Mouse (Mus musculus) neural tube, embryonic 12.5 days (tissue): ENCODE results near the gene Bpifb1. TPM values are rescaled to one million over a fixed set of nuclear protein-coding genes. Genes with fewer than 3 reads are reported as not detected.
A peak's percentile ranks its signal among the peaks of the same experiment; 100 is the strongest.
"Not testable (repeated sequence)": the region's sequence is repeated elsewhere in the genome, so short reads cannot be mapped to it uniquely, and the experiment has no call there.

Experiments
- ATAC-seq: fragments of 200-750 bp; cut with Nextera tagmentation; 2 replicates; pipeline ENCODE4 v1.8.0; 2017; ENCODE audit warnings: low read depth, mild to moderate bottlenecking, moderate TSS enrichment, moderate library complexity; ENCODE audit not compliant: low FRiP score
- H3K27ac ChIP-seq: fragments of 300-500 bp; sonication (generic); 2 replicates; pipeline ENCODE4 v1.5.1; 2016
- H3K27me3 ChIP-seq: fragments of 300-500 bp; sonication (generic); replicated peaks from 2 replicates; pipeline ENCODE4 v1.6.1; 2016; ENCODE audit warnings: mild to moderate bottlenecking
- H3K36me3 ChIP-seq: fragments of 300-500 bp; sonication (generic); 2 replicates; pipeline ENCODE4 v1.6.1; 2016; ENCODE audit warnings: mild to moderate bottlenecking
- H3K4me1 ChIP-seq: fragments of 300-500 bp; sonication (generic); 2 replicates; pipeline ENCODE4 v1.6.1; 2016
- H3K4me2 ChIP-seq: fragments of 300-500 bp; sonication (generic); replicated peaks from 2 replicates; pipeline ENCODE4 v1.6.1; 2016; ENCODE audit warnings: mild to moderate bottlenecking
- H3K4me3 ChIP-seq: fragments of 300-500 bp; sonication (generic); 2 replicates; pipeline ENCODE4 v1.5.1; 2016
- H3K9ac ChIP-seq: fragments of 300-500 bp; sonication (generic); 2 replicates; pipeline ENCODE4 v1.6.1; 2016; ENCODE audit warnings: mild to moderate bottlenecking
- H3K9me3 ChIP-seq: fragments of 300-500 bp; sonication (generic); 2 replicates; pipeline ENCODE4 v1.6.1; 2016; ENCODE audit warnings: mild to moderate bottlenecking
- whole genome bisulfite sequencing: fragments of 180-500 bp; shearing (Covaris S2); methylation state at CpG from one replicate; pipeline ENCODE4 v1.1.7; 2016; 5-methylcytosine and 5-hydroxymethylcytosine counted together
- polyA plus RNA-seq: library from polyadenylated mRNA; unstranded; fragments of >200 nt; fragmentation: Nextera tagmentation; extraction: Ambion mirVana; gene quantifications from 2 replicates; pipeline ENCODE4 v1.2.1, GENCODE M21; 2016

Bpifb1 gene
- polyA plus RNA-seq, 1 experiment from 2014 or later, result not detected

DNA sequence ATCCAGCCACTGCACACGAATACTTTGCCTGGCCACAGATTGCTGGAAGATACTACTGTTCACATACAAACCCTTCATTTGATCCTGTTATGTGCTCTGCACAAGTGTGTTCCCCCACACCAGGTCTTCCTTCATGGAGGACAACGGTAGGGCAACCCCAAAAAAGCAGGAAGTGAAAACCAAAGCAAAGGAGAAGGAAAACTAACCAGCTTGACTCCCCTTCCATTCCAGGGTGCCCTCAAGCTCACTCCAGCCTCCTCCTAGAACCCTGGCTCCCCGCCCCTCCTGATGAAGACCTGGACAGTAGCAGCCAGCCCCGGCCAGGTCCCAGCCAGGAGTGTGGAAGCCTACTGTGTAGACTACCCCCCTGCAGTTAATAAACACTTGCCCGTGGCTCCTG, 29.3 kb downstream of the Bpifb1 start:
- 84% methylated on average over 5 of the region's 5 CpGs for WGBS
- no peak for ATAC-seq
- Histone ChIP-seq H3K4me3 (no peak overlapping the region), H3K9me3 (no peaks in the 10 kb centered on the region), H3K4me1 (peaks cover 10% of the 10 kb centered on the region), H3K9ac (no peak overlapping the region), H3K36me3 (no peaks in the 10 kb centered on the region), H3K27ac (no peak overlapping the region), H3K27me3 (no peaks in the 10 kb centered on the region), H3K4me2 (no peak overlapping the region)

DNA sequence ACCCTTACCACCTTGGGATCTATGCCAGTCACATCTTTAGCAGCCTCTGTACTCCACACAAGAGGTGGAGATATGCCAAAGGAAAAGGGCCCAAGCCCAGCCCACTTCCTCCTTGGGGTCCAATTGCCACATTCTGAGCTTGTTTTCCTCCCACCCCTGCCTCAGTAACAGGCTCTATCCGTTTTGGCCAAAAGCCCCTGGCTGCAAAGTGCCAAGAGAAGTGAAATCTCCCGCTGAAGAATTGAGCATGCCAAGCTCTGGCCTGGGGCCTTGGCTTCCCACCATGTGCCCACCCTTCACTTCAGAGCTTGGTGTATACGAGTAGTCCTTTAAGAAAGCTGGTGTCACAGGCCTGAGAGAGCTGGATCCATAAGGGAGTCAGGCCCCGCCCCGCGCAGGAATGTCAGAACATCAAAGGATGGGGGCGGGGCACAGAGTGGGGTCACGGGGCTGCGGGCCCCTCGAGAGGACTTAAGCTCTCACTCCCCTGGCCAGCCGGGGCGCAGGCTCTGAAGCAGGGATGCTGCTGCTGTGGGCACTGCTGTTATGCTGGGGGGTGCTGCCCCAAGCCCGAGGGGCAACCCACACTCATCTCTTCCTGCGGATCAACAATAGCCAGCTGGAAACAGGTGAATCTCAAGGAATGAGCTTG, 32.8 kb downstream of the Bpifb1 start, which contains the start of gene Bpifb5:
Bpifb5 (plus strand) TSS at position 478 of the 652 bp plus-strand sequence.
- ATAC-seq, result no peak
- peak within 1 kb of the TSS; percentile 44 for H3K4me2 ChIP-seq
- no peak within 1 kb of the TSS for H3K27ac ChIP-seq
- 3% methylated on average over 14 of the region's 14 CpGs for WGBS
- H3K9me3 ChIP-seq, result no peaks in the 10 kb centered on the region
- H3K27me3 ChIP-seq, result no peaks in the 10 kb centered on the region
- peak within 1 kb of the TSS; percentile 26; the same call in 1 of the 2 replicates for H3K9ac ChIP-seq
- no peaks in the 10 kb centered on the region for H3K36me3 ChIP-seq
- peaks cover 10% of the 10 kb centered on the region for H3K4me1 ChIP-seq
- H3K4me3 ChIP-seq, result no peak within 1 kb of the TSS

DNA sequence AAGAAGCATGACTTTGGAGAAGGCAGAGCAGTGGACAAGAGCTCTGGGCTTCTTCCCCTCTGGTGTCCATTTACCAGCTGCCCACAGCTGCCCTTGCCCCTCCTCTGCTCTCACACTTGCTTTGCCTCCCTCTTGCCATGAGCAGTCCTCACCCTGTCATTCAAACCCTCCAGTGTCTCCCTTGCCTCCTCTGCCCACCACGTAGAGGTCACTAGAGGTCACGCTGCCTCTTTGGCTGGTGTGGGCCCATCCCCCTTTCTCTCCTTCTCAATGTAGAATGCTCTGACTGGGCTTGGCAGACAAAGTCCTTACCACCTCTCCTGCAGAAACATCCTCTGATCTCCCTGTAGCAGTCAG, 33.3 kb downstream of the Bpifb1 start:
- Histone ChIP-seq H3K9me3 (no peaks in the 10 kb centered on the region), H3K9ac (0 out of 2 replicates have a peak overlapping the region, but pooled peaks have one; percentile 26), H3K4me2 (peak overlapping the region; percentile 44), H3K4me1 (peaks cover 10% of the 10 kb centered on the region), H3K27me3 (no peaks in the 10 kb centered on the region), H3K36me3 (no peaks in the 10 kb centered on the region), H3K4me3 (no peak overlapping the region), H3K27ac (no peak overlapping the region)
- 5% methylated on average over 2 of the region's 2 CpGs for WGBS
- ATAC-seq, result no peak

GRCm38 (mm10) chr2:154226991-154227390, 36.4 kb downstream of the Bpifb1 start:
- Histone ChIP-seq H3K4me3 (no peak overlapping the region), H3K27me3 (no peaks in the 10 kb centered on the region)
- WGBS, result 79% methylated on average over 4 of the region's 4 CpGs

DNA sequence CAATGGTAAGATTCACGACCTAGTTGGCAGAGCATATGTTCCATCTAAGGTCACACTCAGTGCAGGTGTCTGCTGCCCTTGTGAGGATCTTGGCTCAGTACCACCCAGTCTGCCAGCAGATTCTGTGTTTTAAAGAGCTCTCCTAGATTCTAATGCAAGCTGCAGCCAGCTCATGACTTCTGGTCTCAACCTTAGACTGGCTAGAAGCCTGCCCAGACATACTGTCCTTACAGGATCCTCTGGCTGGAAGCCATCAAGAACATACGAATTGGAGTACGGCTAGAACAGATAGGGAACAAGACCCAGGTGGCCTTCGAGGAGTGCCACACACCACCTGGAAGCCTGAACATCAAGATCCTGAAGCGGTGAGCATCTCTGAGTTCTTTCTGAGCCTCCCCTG, 37.2 kb downstream of the Bpifb1 start:
- ATAC-seq, result no peak
- Histone ChIP-seq H3K36me3 (no peaks in the 10 kb centered on the region), H3K4me1 (peaks cover 10% of the 10 kb centered on the region), H3K9ac (no peak overlapping the region), H3K4me3 (no peak overlapping the region), H3K9me3 (no peaks in the 10 kb centered on the region), H3K27me3 (no peaks in the 10 kb centered on the region), H3K4me2 (no peak overlapping the region), H3K27ac (no peak overlapping the region)
- WGBS, result 92% methylated on average over 5 of the region's 5 CpGs

More at GRCm38 (mm10) chr2:154226991-154227390, 36.4 kb downstream of the Bpifb1 start:
- no peaks in the 10 kb centered on the region for H3K9me3 ChIP-seq
- peaks cover 10% of the 10 kb centered on the region for H3K4me1 ChIP-seq
- no peak overlapping the region for H3K9ac ChIP-seq
- H3K4me2 ChIP-seq, result no peak overlapping the region
- H3K36me3 ChIP-seq, result no peaks in the 10 kb centered on the region
- no peak overlapping the region for H3K27ac ChIP-seq
- ATAC-seq, result no peak

GRCm38 (mm10) chr2:154233426-154233825, 42.8 kb downstream of the Bpifb1 start:
- Histone ChIP-seq H3K36me3 (no peaks in the 10 kb centered on the region), H3K27ac (no peak overlapping the region), H3K4me2 (no peak overlapping the region), H3K4me1 (no peaks in the 10 kb centered on the region), H3K9ac (no peak overlapping the region), H3K27me3 (no peaks in the 10 kb centered on the region), H3K4me3 (no peak overlapping the region), H3K9me3 (no peaks in the 10 kb centered on the region)
- WGBS, result 91% methylated on average over 6 of the region's 6 CpGs
- ATAC-seq, result no peak

- Histone ChIP-seq H3K4me1 (no peaks in the 10 kb centered on the region), H3K4me3 (no peak overlapping the region), H3K27me3 (no peaks in the 10 kb centered on the region), H3K36me3 (no peaks in the 10 kb centered on the region), H3K4me2 (no peak overlapping the region), H3K9ac (no peak overlapping the region), H3K27ac (no peak overlapping the region), H3K9me3 (no peaks in the 10 kb centered on the region)
- 91% methylated on average over 6 of the region's 6 CpGs for WGBS
- no peak for ATAC-seq
These were observed 50.2 kb downstream of the Bpifb1 start for GRCm38 (mm10) chr2:154240771-154241170.

GRCm38 (mm10) chr2:154242726-154243125, 52.1 kb downstream of the Bpifb1 start:
- H3K9ac ChIP-seq, H3K4me2 ChIP-seq, H3K27ac ChIP-seq, ATAC-seq, H3K4me1 ChIP-seq, H3K27me3 ChIP-seq, H3K9me3 ChIP-seq, H3K4me3 ChIP-seq, H3K36me3 ChIP-seq: not testable (repeated sequence)
- WGBS, result 96% methylated on average over 11 of the region's 12 CpGs

DNA sequence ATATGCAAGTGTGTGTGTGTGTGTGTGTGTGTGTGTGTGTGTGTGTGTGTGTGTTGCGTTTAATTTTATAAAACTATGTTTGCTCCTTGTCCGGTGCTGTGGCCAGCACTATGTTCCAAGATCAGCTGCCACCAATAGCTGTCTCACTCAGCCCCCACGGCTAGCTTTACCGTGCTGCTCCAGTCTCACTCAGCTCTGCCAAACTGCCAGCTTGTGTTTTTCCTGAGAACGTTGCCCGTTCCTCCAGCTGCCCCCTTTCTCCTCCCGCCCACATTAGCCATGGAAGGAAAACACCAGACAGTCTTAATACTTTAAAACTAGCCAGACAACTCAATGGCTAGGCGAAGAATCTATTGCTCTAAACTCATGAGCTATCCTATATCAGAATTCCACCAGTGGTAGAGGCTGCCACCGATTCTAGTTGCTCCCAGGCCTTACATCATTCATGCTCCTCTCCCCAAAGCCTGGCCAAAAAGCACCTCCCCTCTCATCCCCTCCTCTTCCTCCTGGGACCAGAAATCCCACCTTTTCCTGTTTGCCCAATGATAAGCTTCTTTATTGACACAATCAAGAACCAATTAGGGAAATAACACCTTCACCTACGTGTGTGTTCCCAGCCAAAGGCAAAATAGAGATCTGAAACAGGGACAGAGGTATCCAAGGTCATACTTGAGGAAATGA, 52.9 kb downstream of the Bpifb1 start:
- no peak overlapping the region for H3K9ac ChIP-seq
- WGBS, result 93% methylated on average over 10 of the region's 10 CpGs
- no peak for ATAC-seq
- no peaks in the 10 kb centered on the region for H3K27me3 ChIP-seq
- no peak overlapping the region for H3K4me2 ChIP-seq
- H3K4me1 ChIP-seq, result no peaks in the 10 kb centered on the region
- no peak overlapping the region for H3K27ac ChIP-seq
- no peaks in the 10 kb centered on the region for H3K9me3 ChIP-seq
- no peak overlapping the region for H3K4me3 ChIP-seq
- no peaks in the 10 kb centered on the region for H3K36me3 ChIP-seq

DNA sequence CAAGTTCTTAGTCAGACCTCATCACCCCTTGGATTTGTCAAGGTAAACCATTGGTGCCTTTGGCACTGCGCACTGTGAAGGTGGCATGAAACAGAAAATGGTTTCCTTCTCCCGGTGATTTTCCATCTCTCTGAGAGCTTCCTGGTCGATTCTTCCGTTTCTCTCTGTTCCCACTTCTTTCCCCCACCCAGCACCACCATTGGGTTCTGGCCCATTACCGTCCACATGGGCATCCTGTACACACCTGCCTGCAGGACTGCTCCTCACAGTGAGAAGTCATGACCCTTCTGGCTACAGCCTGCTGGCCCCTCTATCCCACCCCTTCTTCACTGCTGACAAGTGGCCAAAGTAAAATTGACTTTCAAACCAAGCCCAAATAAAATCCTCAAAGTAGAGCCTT, 54.7 kb downstream of the Bpifb1 start:
- ATAC-seq, result no peak
- H3K27ac ChIP-seq, result no peak overlapping the region

DNA sequence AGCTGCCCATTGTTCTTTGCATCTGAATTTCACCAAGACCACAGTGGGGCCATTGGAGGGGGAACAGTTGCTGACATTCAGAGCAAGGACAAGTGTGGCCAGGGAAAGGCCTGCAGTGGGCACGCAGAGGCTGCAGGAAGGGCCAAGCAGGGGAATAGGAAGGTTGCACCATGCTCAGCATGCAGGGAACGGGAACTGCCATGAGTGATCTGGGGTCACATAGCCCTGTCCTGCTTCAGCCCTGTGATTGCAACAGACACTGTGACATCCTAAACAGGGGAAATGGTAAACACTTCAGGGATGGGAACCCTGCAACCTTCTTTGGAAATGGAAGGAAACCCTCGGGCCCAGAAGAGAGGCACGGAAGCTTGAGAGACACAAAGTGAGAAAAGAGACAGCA, 64.6 kb downstream of the Bpifb1 start:
- not testable (repeated sequence) for H3K9me3 ChIP-seq, H3K9ac ChIP-seq, ATAC-seq, H3K27me3 ChIP-seq, H3K27ac ChIP-seq, H3K36me3 ChIP-seq, H3K4me1 ChIP-seq, H3K4me2 ChIP-seq, H3K4me3 ChIP-seq
- WGBS, result 80% methylated on average over 2 of the region's 4 CpGs

More for the DNA sequence above, 54.7 kb downstream of the Bpifb1 start:
- no peaks in the 10 kb centered on the region for H3K9me3 ChIP-seq
- 95% methylated on average over 5 of the region's 5 CpGs for WGBS
- no peak overlapping the region for H3K9ac ChIP-seq
- no peaks in the 10 kb centered on the region for H3K36me3 ChIP-seq
- no peaks in the 10 kb centered on the region for H3K4me1 ChIP-seq
- no peaks in the 10 kb centered on the region for H3K27me3 ChIP-seq
- no peak overlapping the region for H3K4me2 ChIP-seq
- H3K4me3 ChIP-seq, result no peak overlapping the region

- Histone ChIP-seq H3K9ac (no peak overlapping the region), H3K4me2 (no peak overlapping the region), H3K27ac (no peak overlapping the region), H3K9me3 (no peaks in the 10 kb centered on the region), H3K4me3 (no peak overlapping the region), H3K36me3 (no peaks in the 10 kb centered on the region), H3K27me3 (no peaks in the 10 kb centered on the region), H3K4me1 (no peaks in the 10 kb centered on the region)
- no peak for ATAC-seq
- WGBS, result 79% methylated on average over 4 of the region's 4 CpGs
These were observed 65.2 kb downstream of the Bpifb1 start for GRCm38 (mm10) chr2:154255770-154256169.

DNA sequence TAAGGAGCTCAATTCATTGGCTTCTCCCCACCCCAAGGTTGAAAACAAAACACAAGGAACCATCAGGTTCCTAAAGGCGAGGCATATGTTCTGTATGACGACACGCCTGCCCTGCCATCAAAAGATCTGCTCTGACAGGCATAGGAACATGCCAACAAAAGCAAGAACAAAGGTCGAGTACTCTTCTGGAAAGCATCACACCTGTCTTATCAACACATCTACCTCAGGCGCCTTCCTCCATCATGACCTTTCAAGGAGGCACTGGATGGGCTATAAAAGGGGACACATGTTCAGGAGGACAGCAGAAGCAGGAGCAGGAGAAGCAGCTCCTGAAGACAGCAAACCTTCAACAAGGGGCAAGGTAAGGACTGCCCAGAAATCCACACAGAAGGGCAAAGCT, 66.9 kb downstream of the Bpifb1 start, which contains the start of gene Bpifb9a:
Bpifb9a (plus strand) TSS at position 301 of the 400 bp plus-strand sequence.
- H3K9ac ChIP-seq, ATAC-seq, H3K9me3 ChIP-seq, H3K4me1 ChIP-seq, H3K27ac ChIP-seq, H3K4me3 ChIP-seq, H3K4me2 ChIP-seq, H3K36me3 ChIP-seq, H3K27me3 ChIP-seq: not testable (repeated sequence)
- WGBS, result 88% methylated on average over 5 of the region's 5 CpGs
